Mouse (Mus musculus) 3134 (cell line): ENCODE measurements at regions not wholly inside any gene's neighbourhood (a gene's known extent, or its start where the extent isn't known, plus 50 kb on each side); places are given as distances from the start of the nearest gene placed in this dataset.
"Not testable (repeated sequence)": the region's sequence is repeated elsewhere in the genome, so short reads cannot be mapped to it uniquely, and the experiment has no call there.

ENCODE experiments used
- DNase-seq: peaks from one replicate; pipeline ENCODE4 v3.0.0-alpha.2; 2011; ENCODE audit warnings: low spot score; ENCODE audit not compliant: insufficient read length; ENCODE audit errors: extremely low read depth

DNA sequence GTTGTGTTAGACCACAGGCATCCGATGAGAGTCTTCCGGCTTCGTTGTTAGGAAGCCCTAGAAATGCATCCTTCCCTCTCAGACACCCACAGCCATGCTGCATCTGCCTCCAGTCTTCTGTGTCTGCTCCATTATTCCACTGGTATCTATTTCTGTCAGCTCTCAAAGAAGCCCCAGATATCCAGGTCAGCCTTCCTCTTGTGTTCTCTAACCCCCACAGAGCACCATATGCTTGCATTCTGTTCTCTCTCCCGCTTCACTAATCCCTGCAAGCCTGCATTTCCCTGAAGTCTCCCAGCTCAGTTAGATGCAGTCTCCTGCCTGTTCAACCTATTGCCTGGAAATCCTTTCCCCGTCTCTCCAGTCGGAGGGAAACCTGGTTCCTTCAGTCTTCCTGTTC lies 53.6 kb upstream of the Wdfy3 start:
- DNase-seq, result no peak

GRCm38 (mm10) chr5:102126737-102127136 lies 57.0 kb upstream of the Wdfy3 start:
- DNase-seq, result no peak

- DNase-seq, result peak; percentile 14
Observed at GRCm38 (mm10) chr5:102147991-102148390, 78.3 kb upstream of the Wdfy3 start.

GRCm38 (mm10) chr5:102149481-102150129 lies 79.9 kb upstream of the Wdfy3 start:
- DNase-seq, result peak; percentile 13

DNA sequence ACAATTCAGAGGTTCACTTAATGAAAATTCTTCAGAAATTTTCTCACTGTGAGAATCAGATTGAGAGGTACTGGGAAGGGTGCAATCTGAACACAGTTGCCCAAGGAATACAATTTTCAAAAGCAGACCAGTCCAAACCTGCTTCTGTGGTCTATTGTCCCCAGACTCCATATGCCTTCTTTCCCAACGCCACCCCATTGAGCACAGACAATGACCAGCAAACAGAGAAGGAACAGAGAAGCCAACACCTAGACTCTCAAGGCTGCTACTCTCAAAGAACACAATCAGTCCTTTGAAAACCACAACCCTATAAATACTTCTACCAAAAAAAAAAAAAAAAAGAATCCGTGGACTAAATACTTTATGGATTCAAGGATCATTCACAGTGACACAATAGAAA lies 89.9 kb upstream of the Wdfy3 start:
- DNase-seq, result no peak

GRCm38 (mm10) chr5:102167981-102168380 lies 98.3 kb upstream of the Wdfy3 start:
- DNase-seq, result no peak

DNA sequence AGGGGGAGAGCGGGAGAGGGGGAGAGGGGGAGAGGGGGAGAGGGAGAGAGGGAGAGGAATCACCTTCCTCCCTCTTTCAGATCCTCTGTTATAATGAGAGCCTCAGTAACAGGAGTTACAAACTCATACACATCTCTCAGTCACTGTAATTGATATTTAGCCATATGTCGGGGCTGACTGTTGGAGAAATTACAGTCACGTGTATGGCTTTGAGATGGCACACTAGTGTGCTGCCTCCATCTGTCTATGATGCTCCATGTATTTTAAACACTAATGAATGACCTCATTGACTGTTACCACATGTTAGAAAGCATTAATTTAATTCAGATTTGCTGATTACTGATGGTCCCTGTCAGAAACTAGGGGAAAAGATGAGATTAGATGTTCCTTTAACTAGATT lies 102.1 kb upstream of the Wdfy3 start:
- DNase-seq, result no peak

DNA sequence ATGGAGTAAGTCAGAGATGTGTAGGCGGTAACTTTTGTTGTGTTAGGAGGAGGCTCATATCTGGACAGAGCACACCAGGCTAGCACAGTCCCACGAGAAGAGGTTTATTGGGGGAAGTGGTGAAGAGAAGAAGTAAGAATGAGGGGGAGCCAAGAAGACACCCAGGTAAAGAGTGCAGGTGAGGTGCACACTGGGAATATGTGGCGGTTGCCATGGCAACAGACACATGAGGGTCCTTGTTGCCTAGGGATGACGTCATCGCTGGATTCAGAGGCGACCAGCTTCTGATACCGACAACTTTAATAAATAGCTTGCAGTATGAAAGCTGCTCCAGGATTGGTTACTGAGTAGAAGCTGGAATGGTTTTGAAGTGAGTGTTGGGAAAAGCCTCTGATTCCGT lies 110.5 kb upstream of the Wdfy3 start:
- DNase-seq, result no peak

DNA sequence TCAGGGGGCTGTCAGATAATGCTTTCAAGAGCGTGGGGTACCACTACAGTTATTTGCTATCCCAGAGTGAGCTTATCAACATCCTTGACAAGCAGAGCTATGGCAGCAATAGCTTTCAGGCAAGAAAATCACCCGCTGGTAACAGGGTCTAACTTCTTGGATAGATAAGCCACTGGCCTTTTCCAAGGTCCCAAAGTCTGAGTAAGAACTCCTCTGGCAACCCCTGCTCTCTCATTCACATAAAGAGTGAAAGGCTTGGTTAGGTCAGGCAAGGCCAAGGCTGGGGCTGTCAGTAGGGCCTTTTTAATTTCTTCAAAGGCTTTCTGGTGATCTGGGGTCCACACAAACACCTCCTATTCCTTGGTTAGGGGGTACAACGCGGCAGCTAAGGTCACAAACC lies 119.2 kb upstream of the Wdfy3 start:
- DNase-seq, result not testable (repeated sequence)

- DNase-seq, result no peak
Observed at GRCm38 (mm10) chr5:102206456-102206855, 136.7 kb upstream of the Wdfy3 start.

- no peak for DNase-seq
Observed at GRCm38 (mm10) chr5:102206953-102207352, 137.2 kb upstream of the Wdfy3 start.

DNA sequence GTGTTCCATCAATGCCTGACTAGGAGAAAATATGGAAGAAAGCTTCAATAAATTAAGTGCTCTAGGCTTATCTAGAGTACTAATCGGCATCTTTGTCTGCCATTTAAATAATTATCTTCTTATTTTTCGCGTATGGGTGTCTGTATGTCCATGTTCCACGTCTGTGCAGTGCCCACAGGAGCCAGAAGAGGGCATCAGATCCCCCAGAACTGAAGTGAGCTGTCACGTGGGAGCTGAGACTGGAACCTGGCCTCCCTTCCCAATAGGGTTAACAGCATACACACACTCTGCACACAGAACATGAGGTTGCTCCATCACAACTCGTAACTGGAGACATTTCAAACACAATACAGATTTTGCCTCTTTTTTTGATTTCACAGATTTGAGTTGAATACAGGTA lies 143.4 kb upstream of the Wdfy3 start:
- DNase-seq, result no peak

DNA sequence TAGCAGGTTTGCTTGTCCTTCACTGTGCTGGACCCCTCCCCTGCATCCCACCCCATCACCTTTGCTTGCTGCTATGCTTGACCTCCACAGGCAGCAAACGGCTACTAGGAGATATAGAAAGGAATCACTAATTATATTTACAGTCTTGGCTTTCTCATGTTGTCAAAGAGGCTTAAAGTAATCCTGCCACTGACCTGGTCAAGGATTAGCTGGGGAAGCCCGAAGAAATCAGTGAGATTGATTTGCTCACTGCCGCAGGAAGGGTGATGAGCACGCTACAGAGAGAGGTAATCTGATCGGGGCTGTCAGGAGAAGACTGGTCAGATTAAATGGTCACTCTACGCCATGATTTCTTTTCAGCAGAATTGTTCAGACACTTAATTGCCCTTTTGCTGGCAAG lies 157.4 kb upstream of the Wdfy3 start:
- DNase-seq, result no peak

DNA sequence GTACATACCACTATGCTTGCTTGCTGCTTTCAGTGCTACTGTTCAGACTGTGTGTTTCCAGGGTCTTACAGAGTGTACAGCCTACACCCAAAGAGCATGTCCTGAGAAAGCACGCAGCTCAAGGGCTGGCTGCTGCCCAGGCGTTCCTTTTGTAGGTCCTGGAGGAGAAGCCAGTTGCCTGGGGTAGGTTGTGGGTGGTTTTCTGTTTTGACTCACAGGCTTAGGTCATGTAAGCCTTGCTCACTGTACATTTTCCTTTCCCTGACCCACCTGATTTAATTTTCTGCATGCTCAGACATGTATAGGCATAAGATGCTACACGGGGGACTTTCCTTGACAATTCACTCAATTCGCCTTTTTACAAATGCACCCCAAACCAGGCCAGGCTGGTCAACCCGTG lies 172.9 kb upstream of the Wdfy3 start:
- DNase-seq, result no peak

DNA sequence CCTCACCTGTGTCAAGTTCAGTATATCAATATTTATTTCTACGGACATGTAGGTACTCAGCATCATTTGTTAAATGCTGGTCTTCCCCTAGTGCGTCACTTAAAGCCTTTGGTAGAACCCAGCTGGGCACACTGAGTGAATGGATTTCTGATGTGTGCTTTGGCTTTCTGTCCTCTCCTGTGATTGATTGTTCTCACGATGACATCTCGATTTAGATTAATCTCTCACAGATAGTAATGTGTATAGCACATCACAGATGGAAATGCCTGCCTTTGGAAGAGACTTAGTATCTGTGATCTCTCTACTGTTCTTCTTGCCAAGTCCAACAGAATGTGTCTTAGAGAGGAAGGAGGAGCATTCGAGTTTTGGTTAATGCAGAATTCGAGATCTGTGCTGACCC lies 175.0 kb upstream of the Wdfy3 start:
- no peak for DNase-seq

- no peak for DNase-seq
Observed at GRCm38 (mm10) chr5:102248747-102249146, 179.0 kb upstream of the Wdfy3 start.

- DNase-seq, result no peak
Observed at GRCm38 (mm10) chr5:102251076-102251475, 181.4 kb upstream of the Wdfy3 start.

GRCm38 (mm10) chr5:102253786-102254185 lies 184.1 kb upstream of the Wdfy3 start:
- no peak for DNase-seq

DNA sequence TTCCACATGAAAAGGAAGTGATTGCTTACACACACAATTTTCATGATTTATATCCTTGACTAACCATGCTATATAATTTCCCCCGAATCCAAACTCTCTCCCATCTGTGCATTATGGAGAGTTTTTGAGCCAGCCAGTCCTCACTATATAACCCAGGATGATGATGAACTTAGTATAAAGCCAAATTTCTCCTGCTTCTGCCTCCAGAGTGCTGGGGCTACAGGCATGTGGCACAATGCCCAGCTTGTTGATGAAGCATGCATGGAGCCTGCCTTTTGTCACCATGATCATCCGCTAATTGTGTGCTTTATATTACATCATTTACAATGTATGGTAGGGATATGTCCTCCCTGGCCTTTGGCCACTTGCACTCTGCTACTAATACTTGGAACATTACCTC lies 187.4 kb upstream of the Wdfy3 start:
- DNase-seq, result no peak

DNA sequence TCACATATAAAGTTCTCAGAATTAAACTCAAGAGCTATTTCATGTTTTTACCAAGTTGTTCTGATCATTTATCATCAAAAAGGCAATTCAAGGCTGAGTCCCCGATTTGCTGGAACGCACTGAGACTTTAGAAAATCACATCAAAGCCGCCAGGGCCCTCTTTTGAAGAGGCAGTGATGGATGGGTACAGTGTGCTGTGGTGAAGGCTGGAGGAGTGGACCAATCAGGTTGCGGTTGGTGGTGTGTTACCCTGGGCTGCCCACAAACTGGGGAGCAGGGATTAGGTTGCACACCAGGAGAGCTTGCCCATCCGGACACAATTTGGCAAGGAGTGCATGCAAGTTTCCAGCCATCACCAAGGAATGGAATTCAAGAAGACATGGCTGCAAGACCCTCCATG lies 191.9 kb upstream of the Wdfy3 start:
- DNase-seq, result no peak

DNA sequence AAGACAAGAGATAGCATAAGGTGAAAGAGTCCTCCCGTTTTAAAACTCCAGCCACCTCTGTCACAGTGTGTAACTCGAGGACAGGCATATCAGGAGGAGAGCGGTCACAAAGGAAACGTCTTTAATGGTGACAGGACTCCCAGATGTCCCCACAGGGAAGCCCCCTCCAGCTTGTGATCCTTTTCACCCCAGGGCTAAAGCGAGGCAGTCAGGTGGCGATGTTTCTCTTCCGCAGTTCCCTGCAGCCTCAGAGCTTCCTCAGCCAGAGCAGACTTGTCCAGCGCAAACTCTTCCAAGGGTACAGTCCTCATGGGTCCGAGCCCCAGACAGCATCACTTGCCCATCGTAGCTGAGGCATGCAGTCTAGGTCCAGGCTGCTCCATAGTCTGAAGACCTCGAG lies 196.7 kb upstream of the Wdfy3 start:
- DNase-seq, result no peak

DNA sequence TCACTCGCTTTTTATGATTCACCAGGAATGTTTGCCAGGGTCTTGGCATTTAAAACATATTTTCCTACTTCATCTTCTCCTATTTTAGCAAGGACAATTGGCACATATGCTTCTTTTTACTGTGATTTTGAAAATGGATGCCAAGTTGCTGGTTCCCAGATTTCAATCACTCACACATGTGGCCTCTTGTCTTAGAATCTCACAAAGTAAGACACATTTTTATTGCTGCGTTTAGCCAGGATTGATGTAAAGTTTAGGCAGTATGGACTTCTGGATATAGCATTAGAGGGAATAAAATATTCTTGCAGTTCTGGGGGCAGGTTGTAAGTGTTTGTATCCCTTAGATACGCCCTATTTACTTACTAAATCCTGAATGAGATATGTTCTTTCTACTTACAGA lies 197.4 kb upstream of the Wdfy3 start:
- no peak for DNase-seq

DNA sequence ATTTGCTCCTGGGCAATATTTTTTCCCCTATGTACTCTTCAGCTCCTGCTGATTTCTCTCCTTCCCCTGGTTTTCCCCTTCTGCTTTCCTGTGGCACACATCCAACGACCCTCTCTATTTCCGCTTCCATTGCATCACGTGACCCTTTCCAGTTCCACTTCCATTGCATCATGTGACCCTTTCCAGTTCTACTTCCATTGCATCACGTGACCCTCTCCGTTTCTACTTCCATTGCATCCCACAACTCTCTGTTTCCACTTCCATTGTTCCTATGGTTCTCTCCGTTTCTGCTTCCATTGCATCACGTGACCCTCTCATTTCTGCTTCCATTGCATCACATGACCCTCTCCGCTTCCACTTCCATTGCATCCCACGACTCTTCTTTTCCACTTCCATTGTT lies 199.5 kb upstream of the Wdfy3 start:
- no peak for DNase-seq
